Comparison of ENCODE assay signal across 12 mouse cellular contexts in genomic region chr15:56202552-56202951, GRCm38 (mm10).
"Had no signal": no experiment of that assay in that cellular context is flagged by ENCODE, and none has a peak within 500 bp of the region (broad histone marks: within the 10 kb centered on the region; RNA-seq: fewer than 3 reads in every experiment).

No protein-coding gene starts in this region.

- H3K36me3 ChIP-seq: intestine, embryonic 15.5 days; liver, embryonic 13.5 days had no signal

- H3K4me3 ChIP-seq: intestine, embryonic 15.5 days; left cerebral cortex, adult 2 months; liver, embryonic 13.5 days; megakaryocyte, embryonic 14.5 days had no signal

- H3K4me2 ChIP-seq: intestine, embryonic 15.5 days; liver, embryonic 13.5 days; midbrain, embryonic 11.5 days had no signal

- H3K27me3 ChIP-seq: intestine, embryonic 15.5 days; liver, embryonic 13.5 days; megakaryocyte, embryonic 14.5 days had no signal

- ATAC-seq: intestine, embryonic 15.5 days had no signal

- DNase-seq: kidney, adult 11 months; kidney, adult 8-10 months; kidney, postnatal 25 days; layer of hippocampus, postnatal 36 days; liver, embryonic 13.5 days; midbrain, embryonic 14.5 days; thymus, adult 18-20 months; thymus, postnatal 36 days had no signal

- H3K4me1 ChIP-seq: intestine, embryonic 15.5 days; liver, embryonic 13.5 days; megakaryocyte, embryonic 14.5 days had no signal

- H3K9me3 ChIP-seq: intestine, embryonic 15.5 days; liver, embryonic 13.5 days; megakaryocyte, embryonic 14.5 days had no signal

- H3K9ac ChIP-seq: intestine, embryonic 15.5 days; liver, embryonic 13.5 days had no signal

- H3K27ac ChIP-seq: intestine, embryonic 15.5 days; left cerebral cortex, adult 2 months; liver, embryonic 13.5 days had no signal
